Mouse (Mus musculus): Measurements from ENCODE around the gene Etl4. TPM values are rescaled to one million over a fixed set of nuclear protein-coding genes. Genes with fewer than 3 reads are reported as not detected.

The Etl4 gene
- polyA plus RNA-seq, 1 experiment from 2014 or later, result 77.7 TPM

- CTCF ChIA-PET, result no interaction called here
- DNase-seq (ENCODE audit: low read depth, low spot score) (no peak), ATAC-seq (no peak)
- H3K27me3 ChIP-seq, result no peaks in the 10 kb centered on the region
- TF ChIP-seq CTCF (IDR thresholded peaks at IDR 0.05), result no peak
- POLR2A ChIA-PET, result no interaction called here
- in situ Hi-C loops (cut with MboI; ENCODE audit: low pct_unique_long_range_greater_than_20kb), result no loop called here
These were observed 628.2 kb downstream of the Etl4 start for GRCm38 (mm10) chr2:20537785-20538184.

DNA sequence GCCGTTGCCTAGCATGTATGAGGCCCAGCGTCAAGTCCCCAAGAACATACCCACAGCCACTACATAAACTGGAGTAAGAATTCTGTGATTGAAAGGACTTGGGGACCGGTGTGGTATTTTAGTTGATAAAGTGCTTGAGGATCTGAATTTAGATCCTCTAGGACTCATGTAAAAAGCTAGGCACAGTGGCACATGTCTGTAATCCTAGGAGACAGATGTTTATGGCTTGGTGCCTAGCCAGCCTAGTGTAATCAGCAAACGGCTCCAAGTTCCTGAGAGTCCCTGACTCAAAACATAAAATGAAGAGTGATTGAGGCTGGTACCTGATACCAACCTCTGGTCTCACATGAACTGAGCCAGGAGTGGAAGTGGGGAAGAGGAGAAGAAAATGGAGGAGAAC, 629.3 kb downstream of the Etl4 start:
- no peak for TF ChIP-seq CTCF (IDR thresholded peaks at IDR 0.05)
- no peak for DNase-seq (ENCODE audit: low read depth, low spot score)
- CTCF ChIA-PET, result no interaction called here
- in situ Hi-C loops (cut with MboI; ENCODE audit: low pct_unique_long_range_greater_than_20kb), result no loop called here
- H3K27me3 ChIP-seq, result no peaks in the 10 kb centered on the region
- ATAC-seq, result no peak
- POLR2A ChIA-PET, result interaction anchor here (0.7 kb wide), 1 partner anchor 10 kb away, joined by 3 read pairs; no protein-coding TSS in a partner anchor

GRCm38 (mm10) chr2:20541261-20541660, 631.7 kb downstream of the Etl4 start:
- ChIA-PET POLR2A (no interaction called here), CTCF (interaction anchor here (0.7 kb wide), 1 partner anchor 21 kb away, joined by 3 read pairs; no protein-coding TSS in a partner anchor)
- DNase-seq (ENCODE audit: low read depth, low spot score) (no peak), ATAC-seq (no peak)
- in situ Hi-C loops (cut with MboI; ENCODE audit: low pct_unique_long_range_greater_than_20kb), result no loop called here
- H3K27me3 ChIP-seq, result no peaks in the 10 kb centered on the region
- TF ChIP-seq CTCF (IDR thresholded peaks at IDR 0.05), result no peak

DNA sequence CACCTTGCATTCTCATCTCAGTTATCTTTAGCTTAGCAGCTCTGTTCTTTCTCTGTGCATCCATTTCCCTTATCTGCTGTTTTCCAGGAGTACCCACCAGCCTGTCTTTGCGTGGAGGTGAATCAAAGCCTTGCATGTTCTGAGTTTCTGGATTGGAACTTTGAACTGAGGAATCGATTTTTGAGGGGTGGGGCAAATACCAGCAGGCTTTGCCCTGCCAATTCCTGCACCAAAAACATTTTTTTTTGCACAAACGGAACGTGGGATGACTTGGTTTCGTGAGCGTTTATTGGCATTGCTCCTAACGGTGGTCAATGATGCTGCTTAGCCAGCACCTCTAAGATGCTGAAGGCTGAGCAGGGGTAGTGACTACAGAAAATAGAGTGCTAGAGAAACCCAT, 632.7 kb downstream of the Etl4 start:
- ATAC-seq, result no peak
- TF ChIP-seq CTCF (IDR thresholded peaks at IDR 0.05), result no peak
- no peak for DNase-seq (ENCODE audit: low read depth, low spot score)
- no peaks in the 10 kb centered on the region for H3K27me3 ChIP-seq
- CTCF ChIA-PET, result interaction anchor here (0.9 to 1.2 kb wide), 2 partner anchors 8 to 15 kb away, joined by 3 to 5 read pairs; no protein-coding TSS in a partner anchor
- POLR2A ChIA-PET, result no interaction called here
- in situ Hi-C loops (cut with MboI; ENCODE audit: low pct_unique_long_range_greater_than_20kb), result no loop called here

GRCm38 (mm10) chr2:20545624-20546023, 636.0 kb downstream of the Etl4 start:
- no peaks in the 10 kb centered on the region for H3K27me3 ChIP-seq
- ATAC-seq (peak; percentile 37), DNase-seq (ENCODE audit: low read depth, low spot score) (no peak)
- in situ Hi-C loops (cut with MboI; ENCODE audit: low pct_unique_long_range_greater_than_20kb), result no loop called here
- ChIA-PET POLR2A (no interaction called here), CTCF (interaction anchor here (1.9 to 2.3 kb wide), 2 partner anchors 11 to 14 kb away, joined by 4 to 5 read pairs; no protein-coding TSS in a partner anchor)
- no peak for TF ChIP-seq CTCF (IDR thresholded peaks at IDR 0.05)

GRCm38 (mm10) chr2:20546496-20547348, 637.1 kb downstream of the Etl4 start:
- POLR2A ChIA-PET, result interaction anchor here (0.7 kb wide), 2 partner anchors 21 to 881 kb away, joined by 3 to 7 read pairs; no protein-coding TSS in a partner anchor
- CTCF ChIA-PET, result interaction anchor here (1.9 to 2.3 kb wide), 2 partner anchors 10 to 13 kb away, joined by 4 to 5 read pairs; no protein-coding TSS in a partner anchor
- in situ Hi-C loops (cut with MboI; ENCODE audit: low pct_unique_long_range_greater_than_20kb), result no loop called here
- DNase-seq (ENCODE audit: low read depth, low spot score), result no peak
- no peak for TF ChIP-seq CTCF (IDR thresholded peaks at IDR 0.05)
- ATAC-seq, result no peak
- no peaks in the 10 kb centered on the region for H3K27me3 ChIP-seq

DNA sequence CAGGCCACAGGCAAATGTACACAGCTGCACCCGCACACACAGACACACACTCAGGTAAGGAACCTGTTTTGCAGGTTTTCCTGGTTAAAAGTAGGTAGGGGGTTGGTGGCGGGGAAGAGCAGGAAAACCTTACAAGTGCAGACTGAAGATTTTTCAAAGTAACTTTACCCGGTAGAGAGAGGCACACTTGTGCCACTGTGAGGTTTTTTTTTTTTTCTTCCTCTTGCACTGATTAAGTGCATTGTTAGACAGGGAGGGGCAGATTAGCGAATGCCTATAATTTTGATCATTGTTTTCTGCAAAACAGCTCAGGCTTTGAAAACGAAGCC, 637.7 kb downstream of the Etl4 start:
- ATAC-seq (no peak), DNase-seq (ENCODE audit: low read depth, low spot score) (no peak)
- POLR2A ChIA-PET, result interaction anchor here (0.7 kb wide), 3 partner anchors 12 to 882 kb away, joined by 3 to 7 read pairs (median 3); no protein-coding TSS in a partner anchor
- CTCF ChIA-PET, result interaction anchor here (1.9 to 2.3 kb wide), 2 partner anchors 10 to 12 kb away, joined by 4 to 5 read pairs; no protein-coding TSS in a partner anchor
- no peak for TF ChIP-seq CTCF (IDR thresholded peaks at IDR 0.05)
- in situ Hi-C loops (cut with MboI; ENCODE audit: low pct_unique_long_range_greater_than_20kb), result no loop called here
- no peaks in the 10 kb centered on the region for H3K27me3 ChIP-seq

GRCm38 (mm10) chr2:20547686-20548624, 638.4 kb downstream of the Etl4 start:
- H3K27me3 ChIP-seq, result no peaks in the 10 kb centered on the region
- ChIA-PET CTCF (interaction anchor here (0.6 to 2.3 kb wide), 3 partner anchors 9 to 95 kb away, joined by 3 to 5 read pairs (median 4); no protein-coding TSS in a partner anchor), POLR2A (interaction anchor here (0.5 to 1.1 kb wide), 5 partner anchors 9 to 882 kb away, joined by 3 to 7 read pairs (median 3); no protein-coding TSS in a partner anchor)
- DNase-seq (ENCODE audit: low read depth, low spot score), result no peak
- ATAC-seq, result no peak
- in situ Hi-C loops (cut with MboI; ENCODE audit: low pct_unique_long_range_greater_than_20kb), result no loop called here
- TF ChIP-seq CTCF (IDR thresholded peaks at IDR 0.05), result no peak

GRCm38 (mm10) chr2:20549065-20549464, 639.5 kb downstream of the Etl4 start:
- in situ Hi-C loops (cut with MboI; ENCODE audit: low pct_unique_long_range_greater_than_20kb), result no loop called here
- no peak for ATAC-seq
- DNase-seq (ENCODE audit: low read depth, low spot score), result no peak
- TF ChIP-seq CTCF (IDR thresholded peaks at IDR 0.05), result no peak
- POLR2A ChIA-PET, result interaction anchor here (0.5 to 1.1 kb wide), 2 partner anchors 10 to 15 kb away, joined by 3 read pairs; no protein-coding TSS in a partner anchor
- CTCF ChIA-PET, result no interaction called here
- no peaks in the 10 kb centered on the region for H3K27me3 ChIP-seq

GRCm38 (mm10) chr2:20549996-20550395, 640.4 kb downstream of the Etl4 start:
- ChIA-PET POLR2A (interaction anchor here (0.7 to 1.2 kb wide), 2 partner anchors 11 to 106 kb away, joined by 3 read pairs; no protein-coding TSS in a partner anchor), CTCF (no interaction called here)
- DNase-seq (ENCODE audit: low read depth, low spot score), result no peak
- no peaks in the 10 kb centered on the region for H3K27me3 ChIP-seq
- ATAC-seq, result no peak
- in situ Hi-C loops (cut with MboI; ENCODE audit: low pct_unique_long_range_greater_than_20kb), result no loop called here
- no peak for TF ChIP-seq CTCF (IDR thresholded peaks at IDR 0.05)

All from Patski (cell line).